Mouse (Mus musculus): Measurements from ENCODE around the gene Uba3. TPM values are rescaled to one million over a fixed set of nuclear protein-coding genes. Genes with fewer than 3 reads are reported as not detected.

The Uba3 gene
- 110 TPM for polyA plus RNA-seq (2015; fragmentation: Illumina TruSeq; extraction: RNeasy Lipid Tissue Mini Kit (QIAGEN cat#74804); ENCODE audit: low read depth, low replicate concordance)

DNA sequence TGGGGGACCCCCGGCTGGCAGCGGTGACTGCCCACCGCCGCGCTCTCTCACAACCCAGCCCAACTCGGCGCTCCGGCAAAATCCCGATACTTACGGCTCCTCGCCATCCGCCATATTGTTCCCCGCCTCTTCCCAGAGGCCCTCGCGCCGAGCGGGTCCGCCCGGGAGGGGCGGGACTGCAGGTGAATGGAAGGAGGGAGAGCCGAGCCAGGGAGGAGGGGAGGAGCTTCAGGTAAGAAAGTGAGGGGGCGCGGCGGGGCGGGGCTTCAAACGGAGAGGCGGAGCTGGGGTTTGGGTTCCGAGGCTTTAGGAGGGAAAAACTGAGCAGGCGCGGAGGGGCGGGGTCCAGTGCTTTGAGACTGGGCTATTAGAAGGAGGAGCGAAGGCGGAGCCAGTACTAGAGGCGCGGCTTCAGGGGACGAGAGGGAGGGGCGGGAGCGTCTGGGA, at the start of gene Uba3:
Gene Uba3, minus strand, starts transcription at position 209 of the 447 bp plus-strand sequence.

DNA sequence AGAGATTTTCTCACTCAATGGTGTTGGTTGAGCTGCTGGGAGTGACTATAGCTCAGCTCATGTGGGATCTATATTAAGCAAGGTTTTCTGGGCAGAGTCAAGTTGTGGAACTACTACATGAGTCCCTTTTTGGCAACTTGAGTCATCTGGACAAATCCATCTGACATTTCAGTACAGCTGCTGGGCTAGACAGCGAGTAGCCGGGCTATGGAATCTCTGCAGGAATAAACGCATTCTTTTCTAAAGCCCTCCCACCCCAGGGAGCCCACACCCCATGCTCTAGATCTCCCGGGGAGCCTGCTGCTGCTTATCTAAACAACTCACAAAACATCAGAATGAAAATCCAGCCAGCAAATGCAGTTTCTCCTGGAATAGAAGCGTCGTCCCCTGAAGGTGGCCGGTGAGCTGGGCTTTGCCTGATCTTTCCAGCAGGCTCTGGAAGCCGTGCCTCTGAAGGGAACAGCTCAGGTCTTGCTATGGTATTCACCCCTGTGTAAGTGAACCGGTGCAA, 47.3 kb upstream of the Uba3 start, which contains the start of gene Lmod3:
Gene Lmod3, minus strand, starts transcription at position 49 of the 511 bp plus-strand sequence.

DNA sequence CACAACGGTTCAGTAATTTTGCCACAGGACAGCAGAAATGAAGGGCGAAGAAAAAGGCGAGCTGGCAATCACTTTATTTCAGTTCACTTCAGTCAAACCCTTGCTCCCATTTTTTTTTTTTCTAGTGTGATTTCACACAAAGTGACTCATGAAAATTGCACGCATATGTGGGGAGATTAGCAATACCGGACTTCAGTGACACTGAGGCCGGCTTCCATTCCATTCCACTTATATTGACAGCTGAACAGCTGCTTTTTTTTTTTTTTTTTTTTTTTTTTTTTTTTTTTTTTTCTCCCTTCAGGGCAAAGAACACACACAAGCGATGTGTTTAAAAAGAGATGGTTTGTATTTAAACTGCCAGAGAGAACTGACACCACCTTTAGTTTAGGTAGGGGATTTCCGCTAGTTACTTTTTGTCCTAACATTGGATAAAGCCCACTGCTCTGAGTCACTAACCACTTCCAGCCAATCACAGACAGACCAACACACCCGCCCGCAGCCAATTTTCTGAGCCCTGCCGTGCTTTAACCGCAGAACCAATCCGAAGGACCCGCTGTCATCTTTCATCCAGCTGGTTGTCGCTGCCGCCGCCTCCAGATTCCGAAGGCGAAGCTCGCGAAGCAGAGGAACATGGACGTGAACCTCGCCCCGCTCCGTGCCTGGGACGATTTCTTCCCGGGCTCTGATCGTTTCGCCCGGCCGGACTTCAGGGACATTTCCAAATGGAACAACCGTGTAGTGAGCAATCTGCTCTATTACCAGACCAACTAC, 4.9 kb upstream of the Uba3 start, which contains the start of gene Arl6ip5:
Gene Arl6ip5, plus strand, starts transcription at position 499 of the 771 bp plus-strand sequence.

DNA sequence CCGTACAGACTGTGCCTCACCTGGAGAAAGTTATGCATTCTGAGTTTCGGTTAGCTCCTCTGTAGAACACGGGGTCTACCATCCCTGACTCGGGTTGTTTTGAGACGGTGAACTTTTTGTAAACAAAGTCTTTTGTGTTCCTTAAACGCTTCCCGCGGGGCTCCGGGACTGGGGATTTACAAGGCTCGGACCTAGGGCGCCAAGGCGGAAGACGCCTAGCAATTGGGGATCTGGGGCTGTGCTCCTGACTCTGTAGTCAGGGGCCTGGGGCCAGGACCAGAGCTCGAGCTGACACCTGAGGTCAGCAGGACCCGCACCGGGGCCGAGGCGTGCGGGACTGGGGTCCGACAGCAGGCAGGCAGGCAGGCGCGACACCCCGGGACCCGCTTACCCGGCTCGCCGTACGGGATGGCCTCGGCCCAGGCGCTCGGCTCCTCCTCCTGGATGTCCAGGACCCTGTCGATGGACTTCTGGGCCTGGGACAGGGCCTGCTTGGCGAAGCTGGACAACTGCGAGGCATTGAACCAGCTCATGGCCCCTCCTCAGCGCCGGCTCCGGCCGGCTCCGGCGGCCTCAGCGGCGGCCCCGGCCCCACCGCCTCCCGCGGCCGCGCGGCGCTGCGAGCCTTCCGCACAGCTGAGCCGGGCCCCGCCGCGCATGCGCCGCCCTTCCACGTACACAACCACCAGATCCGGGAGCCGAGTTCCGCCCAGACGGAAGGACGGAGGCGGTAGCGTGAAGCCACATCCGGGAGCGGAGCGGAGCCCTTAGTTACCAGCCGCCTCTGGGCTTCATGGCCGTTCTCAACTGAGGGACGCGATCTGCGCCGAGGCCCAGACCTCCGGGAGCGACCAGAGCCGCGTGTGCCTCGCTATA, 26.7 kb downstream of the Uba3 start, which contains the start of gene Tmf1:
Gene Tmf1, minus strand, starts transcription at position 632 of the 876 bp plus-strand sequence.

DNA sequence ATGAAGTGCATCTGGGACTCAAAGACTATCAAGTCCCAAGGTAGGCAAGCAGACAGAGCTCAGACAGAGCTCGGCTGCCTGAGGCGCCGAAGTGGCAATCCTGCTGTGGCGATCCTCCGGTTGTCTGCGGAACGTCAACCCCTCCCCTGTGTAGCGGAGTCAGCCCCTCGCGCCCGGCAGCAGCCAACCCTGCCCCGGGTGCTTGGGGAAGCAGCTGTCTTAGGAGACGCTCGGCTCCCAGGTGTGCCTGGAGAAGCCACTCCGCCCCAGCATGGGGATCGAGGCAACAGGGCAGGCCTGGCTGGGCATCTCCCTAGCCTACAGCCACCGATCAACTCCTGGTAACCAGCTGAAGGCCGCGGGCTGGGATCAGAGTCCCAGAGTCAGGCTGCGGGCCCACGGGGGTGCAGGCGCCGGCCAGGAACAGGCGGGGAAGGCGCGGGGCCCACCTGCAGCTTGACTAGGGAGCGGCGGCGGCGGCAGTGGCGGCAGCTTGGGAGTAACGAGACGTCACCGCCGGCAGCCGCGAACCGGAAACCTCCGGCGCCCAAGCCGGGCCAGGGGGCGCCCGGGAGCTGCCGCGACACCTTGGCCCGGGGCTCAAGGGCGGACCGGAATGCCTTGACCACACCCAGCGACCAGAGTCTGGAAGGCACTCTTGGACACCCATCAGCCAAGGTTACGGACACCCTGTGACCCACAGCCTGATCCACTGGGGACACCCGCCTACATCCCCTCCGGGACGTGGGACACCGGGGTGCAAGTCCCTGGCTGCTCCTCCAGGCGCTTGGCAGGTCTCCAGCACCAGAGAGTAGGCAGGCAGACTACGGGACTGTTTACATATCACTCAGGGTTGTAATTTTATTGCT, 56.8 kb downstream of the Uba3 start, which contains the start of gene Eogt:
Gene Eogt, minus strand, starts transcription at position 800 of the 869 bp plus-strand sequence.

Other genes with a start within 250 kb of the Uba3 start
- 3.5 TPM for gene Fam19a4, start 145.2 kb downstream of the Uba3 start, polyA plus RNA-seq (2015; fragmentation: Illumina TruSeq; extraction: RNeasy Lipid Tissue Mini Kit (QIAGEN cat#74804); ENCODE audit: low read depth, low replicate concordance)
- 20.8 TPM for gene Eogt, start 56.5 kb downstream of the Uba3 start, polyA plus RNA-seq (2015; fragmentation: Illumina TruSeq; extraction: RNeasy Lipid Tissue Mini Kit (QIAGEN cat#74804); ENCODE audit: low read depth, low replicate concordance)
- gene Tmf1, start 26.5 kb downstream of the Uba3 start, polyA plus RNA-seq (2015; fragmentation: Illumina TruSeq; extraction: RNeasy Lipid Tissue Mini Kit (QIAGEN cat#74804); ENCODE audit: low read depth, low replicate concordance): 22.9 TPM
- 285 TPM for gene Arl6ip5, start 5.0 kb upstream of the Uba3 start, polyA plus RNA-seq (2015; fragmentation: Illumina TruSeq; extraction: RNeasy Lipid Tissue Mini Kit (QIAGEN cat#74804); ENCODE audit: low read depth, low replicate concordance)
- not detected for gene Lmod3, start 47.1 kb upstream of the Uba3 start, polyA plus RNA-seq (2015; fragmentation: Illumina TruSeq; extraction: RNeasy Lipid Tissue Mini Kit (QIAGEN cat#74804); ENCODE audit: low read depth, low replicate concordance)